Mouse (Mus musculus): ENCODE results near the gene S100z.

Gene S100z

GRCm38 (mm10) chr13:95444824-95445223, 33.7 kb downstream of the S100z start, which contains the start of gene Crhbp:
Gene Crhbp (minus strand): TSS chr13:95444924.
- DNase-seq (ENCODE audit: low spot score in 2 of 2) = no peak

GRCm38 (mm10) chr13:95444291-95444690, 34.2 kb downstream of the S100z start:
- no peak for DNase-seq (ENCODE audit: low spot score in 2 of 2)

- no peak for DNase-seq (ENCODE audit: low spot score in 2 of 2)
These were observed 34.9 kb downstream of the S100z start for GRCm38 (mm10) chr13:95443376-95444233.

GRCm38 (mm10) chr13:95442901-95443300, 35.6 kb downstream of the S100z start:
- no peak for DNase-seq (ENCODE audit: low spot score in 2 of 2)

- DNase-seq (ENCODE audit: low spot score in 2 of 2) = no peak
These were observed 39.0 kb downstream of the S100z start for GRCm38 (mm10) chr13:95439569-95439968.

- DNase-seq (ENCODE audit: low spot score in 2 of 2) = no peak
These were observed 46.8 kb downstream of the S100z start for GRCm38 (mm10) chr13:95431760-95432159.

GRCm38 (mm10) chr13:95427499-95427898, 51.0 kb downstream of the S100z start:
- no peak for DNase-seq (ENCODE audit: low spot score in 2 of 2)
